Mouse (Mus musculus) G1E (cell line): ENCODE measurements at regions not wholly inside any gene's neighbourhood (a gene's known extent, or its start where the extent isn't known, plus 50 kb on each side); places are given as distances from the start of the nearest gene placed in this dataset.

Source experiments
- ATAC-seq: 2 replicates; pipeline ENCODE4 v1.8.0; 2016; ENCODE audit warnings: mild to moderate bottlenecking; ENCODE audit not compliant: insufficient number of reproducible peaks, poor library complexity, low FRiP score, severe bottlenecking; ENCODE audit errors: extremely low read depth
- DNase-seq: peaks from one replicate; pipeline ENCODE4 v3.0.0; 2012; ENCODE audit warnings: low spot score
- H3K27me3 ChIP-seq: 2 replicates; pipeline ENCODE4 v1.6.1; 2012; ENCODE audit warnings: mild to moderate bottlenecking, low read length, inconsistent platforms; ENCODE audit not compliant: insufficient read depth
- H3K36me3 ChIP-seq: replicated peaks from 2 replicates; pipeline ENCODE3; 2012; ENCODE audit warnings: mild to moderate bottlenecking, inconsistent platforms
- H3K4me1 ChIP-seq: 2 replicates; pipeline ENCODE4 v1.6.1; 2012; ENCODE audit warnings: low read depth, low read length, inconsistent platforms, mixed read lengths; ENCODE audit not compliant: insufficient read depth
- H3K4me3 ChIP-seq: 2 replicates; pipeline ENCODE4 v1.5.1; 2012; ENCODE audit warnings: low read depth, mild to moderate bottlenecking, inconsistent platforms, low read length, moderate library complexity, mixed read lengths
- H3K9me3 ChIP-seq: replicated peaks from 2 replicates; pipeline ENCODE4 v1.6.1; 2012; ENCODE audit warnings: inconsistent platforms
- CTCF ChIP-seq: IDR thresholded peaks from 2 replicates; pipeline ENCODE4 v1.5.1; 2012; ENCODE audit warnings: low read depth, low read length, inconsistent platforms, mixed read lengths
- GATA1 ChIP-seq: IDR thresholded peaks from 2 replicates; pipeline ENCODE4 v1.6.1; 2012; ENCODE audit warnings: borderline replicate concordance, low read length, inconsistent platforms, mixed read lengths
- GATA2 ChIP-seq: IDR thresholded peaks from 2 replicates; pipeline ENCODE4 v1.6.1; 2012; ENCODE audit warnings: low read depth, low read length, inconsistent platforms, borderline replicate concordance
- POLR2AphosphoS5 ChIP-seq: IDR thresholded peaks from 2 replicates; pipeline ENCODE4 v1.6.1; 2012; ENCODE audit warnings: low read depth, low read length, inconsistent platforms; ENCODE audit not compliant: insufficient replicate concordance
- TAL1 ChIP-seq: conservative IDR thresholded peaks from 2 replicates; pipeline ENCODE4 v1.6.1; 2012; ENCODE audit warnings: low read depth, low read length, inconsistent platforms, mixed read lengths

GRCm38 (mm10) chr2:9632719-9633446 lies 248.2 kb upstream of the 4930412O13Rik start:
- Histone ChIP-seq H3K9me3 (no peaks in the 10 kb centered on the region), H3K4me1 (no peaks in the 10 kb centered on the region), H3K27me3 (peaks cover 13% of the 10 kb centered on the region), H3K36me3 (no peaks in the 10 kb centered on the region), H3K4me3 (no peak overlapping the region)
- ATAC-seq (no peak), DNase-seq (no peak)
- no peak for TF ChIP-seq GATA1
- no peak for TF ChIP-seq TAL1
- no peak for TF ChIP-seq GATA2

GRCm38 (mm10) chr2:9639262-9639661 lies 241.8 kb upstream of the 4930412O13Rik start:
- DNase-seq, result no peak

DNA sequence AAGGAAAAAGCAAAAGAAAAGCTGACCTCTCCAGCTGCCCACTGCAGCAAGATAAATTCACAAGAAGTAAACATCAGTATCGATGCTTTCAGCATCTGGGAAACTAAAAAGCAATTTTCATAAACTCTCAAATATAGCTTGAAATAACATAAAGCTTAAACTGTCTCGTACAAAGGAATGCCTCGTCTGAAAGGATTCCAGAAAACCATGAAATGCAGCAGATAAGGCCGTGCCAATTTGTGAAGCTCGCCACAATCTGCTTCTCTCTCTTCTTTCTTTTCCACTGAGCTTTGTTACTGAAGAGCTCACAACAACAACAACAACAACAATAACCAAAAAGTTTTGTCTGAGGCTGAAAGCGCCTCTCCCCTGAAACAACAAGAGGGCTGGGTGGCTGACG lies 239.4 kb upstream of the 4930412O13Rik start:
- 0 out of 2 replicates have a peak, but pooled peaks cover 3% of the 10 kb centered on the region for H3K27me3 ChIP-seq
- H3K4me1 ChIP-seq, result no peaks in the 10 kb centered on the region
- DNase-seq, result no peak
- H3K4me3 ChIP-seq, result no peak overlapping the region
- no peak for ATAC-seq
- no peak for TF ChIP-seq CTCF
- no peak for TF ChIP-seq TAL1
- TF ChIP-seq GATA2, result no peak
- no peak for TF ChIP-seq GATA1
- TF ChIP-seq POLR2AphosphoS5, result no peak
- H3K36me3 ChIP-seq, result no peaks in the 10 kb centered on the region
- H3K9me3 ChIP-seq, result no peaks in the 10 kb centered on the region

More at GRCm38 (mm10) chr2:9639262-9639661, 241.8 kb upstream of the 4930412O13Rik start:
- Histone ChIP-seq H3K27me3 (peaks cover 3% of the 10 kb centered on the region; the same call in 1 of the 2 replicates), H3K9me3 (no peaks in the 10 kb centered on the region), H3K4me1 (no peaks in the 10 kb centered on the region), H3K4me3 (no peak overlapping the region), H3K36me3 (no peaks in the 10 kb centered on the region)
- TF ChIP-seq POLR2AphosphoS5 (no peak), GATA2 (no peak), CTCF (no peak), TAL1 (no peak), GATA1 (no peak)
- ATAC-seq, result no peak

DNA sequence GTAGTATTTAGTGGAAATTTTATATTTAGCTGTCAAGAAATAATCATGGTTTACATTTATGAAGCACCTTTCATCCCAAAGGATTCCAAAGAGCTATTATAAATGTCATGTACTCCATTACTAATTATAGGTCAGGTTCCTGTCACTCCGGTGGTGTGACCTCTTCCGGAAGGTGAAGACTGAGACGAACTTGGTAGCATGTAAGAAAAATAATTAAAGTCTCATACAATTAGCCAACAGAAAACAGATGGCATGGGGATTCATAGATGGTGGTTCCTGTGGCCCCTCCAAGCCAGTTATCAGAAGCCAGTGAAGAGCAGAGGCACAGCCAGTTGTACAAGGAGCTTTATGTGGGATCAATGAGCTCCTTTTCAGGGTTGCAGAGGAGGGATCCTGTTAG lies 238.6 kb upstream of the 4930412O13Rik start:
- Histone ChIP-seq H3K27me3 (0 out of 2 replicates have a peak, but pooled peaks cover 3% of the 10 kb centered on the region), H3K36me3 (no peaks in the 10 kb centered on the region), H3K9me3 (no peaks in the 10 kb centered on the region), H3K4me3 (no peak overlapping the region), H3K4me1 (no peaks in the 10 kb centered on the region)
- ATAC-seq (no peak), DNase-seq (no peak)
- no peak for TF ChIP-seq TAL1
- TF ChIP-seq GATA1, result no peak
- no peak for TF ChIP-seq POLR2AphosphoS5
- no peak for TF ChIP-seq CTCF
- no peak for TF ChIP-seq GATA2

- H3K4me3 ChIP-seq, result no peak overlapping the region
- ATAC-seq (no peak), DNase-seq (no peak)
- no peaks in the 10 kb centered on the region for H3K9me3 ChIP-seq
- H3K36me3 ChIP-seq, result no peaks in the 10 kb centered on the region
- TF ChIP-seq CTCF (no peak), GATA2 (no peak), GATA1 (no peak), TAL1 (no peak), POLR2AphosphoS5 (no peak)
- 0 out of 2 replicates have a peak, but pooled peaks cover 5% of the 10 kb centered on the region for H3K27me3 ChIP-seq
- no peaks in the 10 kb centered on the region for H3K4me1 ChIP-seq
Measured at GRCm38 (mm10) chr2:9646466-9646865, 234.6 kb upstream of the 4930412O13Rik start.

- no peak overlapping the region for H3K4me3 ChIP-seq
- H3K4me1 ChIP-seq, result no peaks in the 10 kb centered on the region
- TF ChIP-seq GATA2, result no peak
- H3K27me3 ChIP-seq, result 0 out of 2 replicates have a peak, but pooled peaks cover 5% of the 10 kb centered on the region
- no peaks in the 10 kb centered on the region for H3K36me3 ChIP-seq
- ATAC-seq (no peak), DNase-seq (no peak)
- H3K9me3 ChIP-seq, result no peaks in the 10 kb centered on the region
Measured at GRCm38 (mm10) chr2:9646963-9647362, 234.1 kb upstream of the 4930412O13Rik start.

DNA sequence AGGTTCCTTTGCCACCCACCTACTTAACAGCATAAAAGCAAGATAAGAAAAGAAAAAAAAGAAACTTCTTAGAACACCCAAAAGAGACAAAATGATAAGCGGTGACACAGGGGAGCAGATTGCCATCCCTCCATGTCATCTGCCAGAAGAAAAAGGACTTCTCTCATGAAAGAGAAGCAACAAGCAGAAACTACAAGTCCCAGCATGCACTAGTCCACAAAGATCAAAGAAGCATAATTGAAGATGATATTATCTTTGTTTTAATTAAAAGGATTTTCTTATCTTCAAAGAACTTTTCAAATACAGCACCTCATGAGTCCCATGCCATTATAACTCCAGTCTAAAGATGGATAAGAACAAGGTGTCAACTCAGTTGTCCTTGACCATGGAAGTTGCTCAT lies 231.0 kb upstream of the 4930412O13Rik start:
- H3K36me3 ChIP-seq, result no peaks in the 10 kb centered on the region
- H3K4me3 ChIP-seq, result no peak overlapping the region

More for the DNA sequence above, 231.0 kb upstream of the 4930412O13Rik start:
- Histone ChIP-seq H3K27me3 (0 out of 2 replicates have a peak, but pooled peaks cover 5% of the 10 kb centered on the region), H3K9me3 (no peaks in the 10 kb centered on the region), H3K4me1 (no peaks in the 10 kb centered on the region)
- no peak for ATAC-seq
- no peak for TF ChIP-seq TAL1
- no peak for TF ChIP-seq POLR2AphosphoS5
- no peak for TF ChIP-seq GATA2
- TF ChIP-seq GATA1, result no peak
- no peak for TF ChIP-seq CTCF
- DNase-seq, result no peak
